Mouse (Mus musculus) ES-E14 (cell line): Measurements from ENCODE around the gene Hipk2.

Source experiments
- CHD2 ChIP-seq: IDR thresholded peaks from 2 replicates; pipeline ENCODE4 v1.6.1; 2014; ENCODE audit warnings: mild to moderate bottlenecking, low read depth, low read length, inconsistent platforms
- HCFC1 ChIP-seq: IDR thresholded peaks from 2 replicates; pipeline ENCODE4 v1.6.1; 2012; ENCODE audit warnings: low read length, inconsistent platforms, borderline replicate concordance; ENCODE audit not compliant: insufficient read depth
- MAFK ChIP-seq: IDR thresholded peaks from 2 replicates; pipeline ENCODE4 v1.6.1; 2014; ENCODE audit warnings: mild to moderate bottlenecking, low read depth, low read length, inconsistent platforms; ENCODE audit not compliant: insufficient read depth

GRCm38 (mm10) chr6:38913386-38914042 lies 37.5 kb upstream of the Hipk2 start:
- TF ChIP-seq CHD2, result no peak
- TF ChIP-seq MAFK, result no peak
- TF ChIP-seq HCFC1, result no peak
